Mouse (Mus musculus) bone marrow, adult 2 months (tissue): ENCODE results near the gene Irs3. TPM values are rescaled to one million over a fixed set of nuclear protein-coding genes. Genes with fewer than 3 reads are reported as not detected.

ENCODE experiments used
- H3K27ac ChIP-seq: fragments of 200-500 bp; 2 replicates; pipeline ENCODE4 v1.5.1; 2012; ENCODE audit warnings: low read depth, mild to moderate bottlenecking, control low read depth, inconsistent platforms, low read length; ENCODE audit not compliant: control insufficient read depth, poor library complexity, insufficient read depth
- H3K4me1 ChIP-seq: fragments of 200-500 bp; 2 replicates; pipeline ENCODE4 v1.6.1; 2011; ENCODE audit warnings: low read length; ENCODE audit not compliant: control insufficient read depth, insufficient read depth
- H3K4me3 ChIP-seq: fragments of 200-500 bp; replicated peaks from 2 replicates; pipeline ENCODE3; 2011; ENCODE audit warnings: mild to moderate bottlenecking, low read depth, low read length, control low read depth; ENCODE audit not compliant: control insufficient read depth
- CTCF ChIP-seq: fragments of 200-500 bp; IDR thresholded peaks from 2 replicates; pipeline ENCODE4 v1.5.1; 2011; ENCODE audit warnings: low read length, control low read depth; ENCODE audit not compliant: control insufficient read depth, insufficient read depth
- POLR2A ChIP-seq: fragments of 200-500 bp; IDR thresholded peaks from 2 replicates; pipeline ENCODE4 v1.6.1; 2011; ENCODE audit warnings: low read depth, mild to moderate bottlenecking, control low read depth, low read length, borderline replicate concordance; ENCODE audit not compliant: control insufficient read depth
- WGBS: fragments of 180-500 bp; shearing (Covaris S2); methylation state at CpG from one replicate; pipeline ENCODE4 v1.1.7; 2018; 5-methylcytosine and 5-hydroxymethylcytosine counted together
- polyA plus RNA-seq: library from polyadenylated mRNA; stranded (reverse); fragments of >200 nt; gene quantifications from 2 replicates; pipeline ENCODE4 v1.2.4, GENCODE M21; 2011; ENCODE audit warnings: low replicate concordance; ENCODE audit not compliant: missing spikeins, insufficient read depth, insufficient read length

Gene Irs3
- polyA plus RNA-seq, 1 experiment, result not detected

- peak overlapping the region; percentile 9; the same call in 1 of the 2 replicates for H3K27ac ChIP-seq
- TF ChIP-seq CTCF, result no peak
- no peak for TF ChIP-seq POLR2A
- H3K4me3 ChIP-seq, result no peak overlapping the region
- 7% methylated on average over 9 of the region's 9 CpGs for WGBS
- peaks cover 2% of the 10 kb centered on the region; the same call in 1 of the 2 replicates for H3K4me1 ChIP-seq
Observed at GRCm38 (mm10) chr5:137671443-137672240, 26.1 kb upstream of the Irs3 start.

- WGBS, result 97% methylated on average over 1 of the region's 1 CpGs
- TF ChIP-seq POLR2A (no peak), CTCF (peak; percentile 30; the same call in 1 of the 2 replicates)
- H3K4me3 ChIP-seq, result no peak overlapping the region
- no peak overlapping the region for H3K27ac ChIP-seq
- peaks cover 2% of the 10 kb centered on the region; the same call in 1 of the 2 replicates for H3K4me1 ChIP-seq
Observed at GRCm38 (mm10) chr5:137670240-137670639, 24.7 kb upstream of the Irs3 start.

GRCm38 (mm10) chr5:137668971-137669370 lies 23.5 kb upstream of the Irs3 start:
- Histone ChIP-seq H3K4me3 (no peak overlapping the region), H3K4me1 (peaks cover 2% of the 10 kb centered on the region; the same call in 1 of the 2 replicates), H3K27ac (no peak overlapping the region)
- 88% methylated on average over 10 of the region's 10 CpGs for WGBS
- TF ChIP-seq POLR2A (no peak), CTCF (no peak)

- no peaks in the 10 kb centered on the region for H3K4me1 ChIP-seq
- H3K27ac ChIP-seq, result no peak overlapping the region
- TF ChIP-seq POLR2A, result no peak
- TF ChIP-seq CTCF, result no peak
- no peak overlapping the region for H3K4me3 ChIP-seq
- 95% methylated on average over 9 of the region's 9 CpGs for WGBS
Observed at GRCm38 (mm10) chr5:137663057-137663456, 17.5 kb upstream of the Irs3 start.

GRCm38 (mm10) chr5:137660064-137660688 lies 14.7 kb upstream of the Irs3 start:
- TF ChIP-seq CTCF (no peak), POLR2A (no peak)
- no peak overlapping the region for H3K27ac ChIP-seq

GRCm38 (mm10) chr5:137656977-137657376 lies 11.5 kb upstream of the Irs3 start:
- no peak overlapping the region for H3K27ac ChIP-seq
- no peaks in the 10 kb centered on the region for H3K4me1 ChIP-seq
- WGBS, result 31% methylated on average over 6 of the region's 6 CpGs
- no peak overlapping the region for H3K4me3 ChIP-seq
- TF ChIP-seq CTCF (peak; percentile 81), POLR2A (no peak)

More at GRCm38 (mm10) chr5:137660064-137660688, 14.7 kb upstream of the Irs3 start:
- Histone ChIP-seq H3K4me1 (no peaks in the 10 kb centered on the region), H3K4me3 (no peak overlapping the region)
- 90% methylated on average over 6 of the region's 6 CpGs for WGBS

GRCm38 (mm10) chr5:137654746-137655145 lies 9.2 kb upstream of the Irs3 start:
- TF ChIP-seq CTCF, result 0 out of 2 replicates have a peak, but pooled peaks have one; percentile 13
- TF ChIP-seq POLR2A, result no peak
- no peaks in the 10 kb centered on the region for H3K4me1 ChIP-seq
- no peak overlapping the region for H3K27ac ChIP-seq
- WGBS, result 69% methylated on average over 7 of the region's 7 CpGs
- no peak overlapping the region for H3K4me3 ChIP-seq

GRCm38 (mm10) chr5:137653366-137653765 lies 7.9 kb upstream of the Irs3 start:
- no peak overlapping the region for H3K27ac ChIP-seq
- no peak for TF ChIP-seq CTCF
- no peak for TF ChIP-seq POLR2A
- H3K4me3 ChIP-seq, result no peak overlapping the region
- peaks cover 2% of the 10 kb centered on the region; the same call in 1 of the 2 replicates for H3K4me1 ChIP-seq
- 95% methylated on average over 10 of the region's 10 CpGs for WGBS

- WGBS, result 47% methylated on average over 3 of the region's 3 CpGs
- Histone ChIP-seq H3K4me1 (peaks cover 2% of the 10 kb centered on the region; the same call in 1 of the 2 replicates), H3K27ac (no peak overlapping the region), H3K4me3 (no peak overlapping the region)
- TF ChIP-seq CTCF (peak; percentile 64), POLR2A (no peak)
Observed at GRCm38 (mm10) chr5:137652474-137652873, 7.0 kb upstream of the Irs3 start.
